In genomic region chr2:156112080-156112423, GRCm38 (mm10) we compare ENCODE assay signal across 1 mouse cellular context.
TF ChIP-seq lines count a peak whose summit lies in the region.

No protein-coding gene starts in this region.

TF ChIP-seq in MEL, 35 proteins besides CTCF, POLR2A, EP300 and RAD21:
- peak; percentile 75 for TF ChIP-seq ZNF384 (IDR thresholded peaks at IDR 0.05; ENCODE audit: low read depth, low read length)
- TF ChIP-seq NELFE (IDR thresholded peaks at IDR 0.05; ENCODE audit: low read depth, low read length), result 0 out of 2 replicates have a peak, but pooled peaks have one; percentile 10
